Mouse (Mus musculus) limb, embryonic 14.5 days (tissue): Measurements from ENCODE around the gene Gm21887. TPM values are rescaled to one million over a fixed set of nuclear protein-coding genes. Genes with fewer than 3 reads are reported as not detected.
"Not testable (repeated sequence)": the region's sequence is repeated elsewhere in the genome, so short reads cannot be mapped to it uniquely, and the experiment has no call there.

Experiments used
- ATAC-seq: fragments of 200-750 bp; cut with Nextera tagmentation; 2 replicates; pipeline ENCODE4 v1.8.0; 2017; ENCODE audit warnings: low read depth, moderate number of reproducible peaks, moderate TSS enrichment; ENCODE audit not compliant: low FRiP score
- DNase-seq: peaks from one replicate; pipeline ENCODE4 v3.0.0-alpha.2; 2015; ENCODE audit warnings: low spot score
- H3K27ac ChIP-seq: fragments of 300-500 bp; sonication (generic); replicated peaks from 2 replicates; pipeline ENCODE4 v1.5.1; 2014; ENCODE audit warnings: low read depth, mild to moderate bottlenecking, low read length, moderate library complexity, mixed read lengths
- H3K27me3 ChIP-seq: fragments of 300-500 bp; sonication (generic); 2 replicates; pipeline ENCODE4 v1.6.1; 2014; ENCODE audit warnings: low read length, mixed read lengths; ENCODE audit not compliant: control insufficient read depth, insufficient read depth
- H3K36me3 ChIP-seq: fragments of 300-500 bp; sonication (generic); 2 replicates; pipeline ENCODE4 v1.6.1; 2014; ENCODE audit warnings: mild to moderate bottlenecking, low read length, moderate library complexity, mixed read lengths; ENCODE audit not compliant: control insufficient read depth, insufficient read depth
- H3K4me1 ChIP-seq: fragments of 300-500 bp; sonication (generic); 2 replicates; pipeline ENCODE4 v1.6.1; 2014; ENCODE audit warnings: antibody characterized with exemption, low read length, mixed read lengths; ENCODE audit not compliant: control insufficient read depth, insufficient read depth
- H3K4me2 ChIP-seq: fragments of 300-500 bp; sonication (generic); replicated peaks from 2 replicates; pipeline ENCODE4 v1.6.1; 2014; ENCODE audit warnings: low read depth, mild to moderate bottlenecking, low read length, moderate library complexity; ENCODE audit not compliant: severe bottlenecking
- H3K4me3 ChIP-seq: fragments of 300-500 bp; sonication (generic); replicated peaks from 2 replicates; pipeline ENCODE4 v1.5.1; 2014; ENCODE audit warnings: low read length
- H3K9ac ChIP-seq: fragments of 300-500 bp; sonication (generic); 2 replicates; pipeline ENCODE4 v1.6.1; 2014; ENCODE audit warnings: mild to moderate bottlenecking, low read depth, low read length, moderate library complexity; ENCODE audit not compliant: severe bottlenecking
- H3K9me3 ChIP-seq: fragments of 300-500 bp; sonication (generic); 2 replicates; pipeline ENCODE4 v1.6.1; 2016; ENCODE audit warnings: low read length; ENCODE audit not compliant: control insufficient read depth
- POLR2A ChIP-seq: fragments of 200-500 bp; IDR thresholded peaks from 2 replicates; pipeline ENCODE4 v1.8.0; 2012; ENCODE audit warnings: inconsistent platforms, mild to moderate bottlenecking, moderate library complexity, borderline replicate concordance; ENCODE audit not compliant: insufficient read depth, insufficient read length; ENCODE audit errors: extremely low read depth
- WGBS: fragments of 180-500 bp; shearing (Covaris S2); extraction: QIAGEN DNeasy Blood & Tissue Kit; methylation state at CpG from one replicate; pipeline ENCODE4 v1.1.7; 2014; 5-methylcytosine and 5-hydroxymethylcytosine counted together
- polyA plus RNA-seq, 2 experiments: library from polyadenylated mRNA; depleted of rRNA in 1 of 2; stranded (reverse) in 1 of 2; unstranded in 1 of 2; fragments of >200 nt; fragmentation: Nextera tagmentation in 1 of 2; extraction: Ambion mirVana in 1 of 2; gene quantifications; 2 replicates each; pipeline versions ENCODE4 v1.2.1 to v1.2.3; 2012 to 2014

Gm21887 gene
- 580 and 2,943 TPM in 2 replicates for polyA plus RNA-seq (2012; rRNA removed)
- polyA plus RNA-seq (2014; fragmentation: Nextera tagmentation; extraction: Ambion mirVana) = 187 and 412 TPM in 2 replicates

GRCm38 (mm10) chrX:170009016-170009750 lies at the start of gene Gm21887:
TSS of gene Gm21887 (plus strand) at chrX:170009659.
- Histone ChIP-seq H3K27ac (peak within 1 kb of the TSS; percentile 85), H3K9ac (peak within 1 kb of the TSS; percentile 79), H3K36me3 (peaks cover 19% of the 10 kb centered on the region), H3K4me2 (peak within 1 kb of the TSS; percentile 27), H3K9me3 (peaks cover 51% of the 10 kb centered on the region), H3K4me3 (peak within 1 kb of the TSS; percentile 49)
- H3K27me3 ChIP-seq, H3K4me1 ChIP-seq: not testable (repeated sequence)
- ATAC-seq = peak; percentile 87
- TF ChIP-seq POLR2A = 0 out of 2 replicates have a peak, but pooled peaks have one; percentile 38
- DNase-seq = peak; percentile 94
- WGBS = 65% methylated on average over 115 of the region's 118 CpGs

GRCm38 (mm10) chrX:169969337-169969736 lies 40.1 kb upstream of the Gm21887 start:
- H3K27me3 ChIP-seq = no peaks in the 10 kb centered on the region
- H3K27ac ChIP-seq = no peak overlapping the region
- no peak overlapping the region for H3K4me3 ChIP-seq
- WGBS = 81% methylated on average over 1 of the region's 1 CpGs
- ATAC-seq (no peak), DNase-seq (no peak)
- no peak for TF ChIP-seq POLR2A
- no peak overlapping the region for H3K9ac ChIP-seq
- H3K4me2 ChIP-seq = no peak overlapping the region
- no peaks in the 10 kb centered on the region; the same call in 1 of the 2 replicates for H3K9me3 ChIP-seq
- no peaks in the 10 kb centered on the region for H3K4me1 ChIP-seq
- no peaks in the 10 kb centered on the region for H3K36me3 ChIP-seq

- not testable (repeated sequence) for H3K27ac ChIP-seq, DNase-seq, H3K9ac ChIP-seq, H3K9me3 ChIP-seq, H3K27me3 ChIP-seq, H3K36me3 ChIP-seq, H3K4me2 ChIP-seq, H3K4me3 ChIP-seq, ATAC-seq, H3K4me1 ChIP-seq
- WGBS = 83% methylated on average over 3 of the region's 3 CpGs
Measured at GRCm38 (mm10) chrX:169969765-169970164, 39.7 kb upstream of the Gm21887 start.

- not testable (repeated sequence) for DNase-seq, H3K9ac ChIP-seq, H3K36me3 ChIP-seq, H3K4me3 ChIP-seq, ATAC-seq, H3K27me3 ChIP-seq, H3K4me1 ChIP-seq, H3K27ac ChIP-seq, H3K9me3 ChIP-seq, H3K4me2 ChIP-seq
- 84% methylated on average over 7 of the region's 7 CpGs for WGBS
Measured at GRCm38 (mm10) chrX:169970546-169970945, 38.9 kb upstream of the Gm21887 start.

- H3K4me1 ChIP-seq = peaks cover 11% of the 10 kb centered on the region; the same call in 1 of the 2 replicates
- not testable (repeated sequence) for ATAC-seq, H3K27ac ChIP-seq, H3K4me2 ChIP-seq, DNase-seq, H3K9me3 ChIP-seq, H3K27me3 ChIP-seq, H3K9ac ChIP-seq, H3K4me3 ChIP-seq
- WGBS = 85% methylated on average over 6 of the region's 6 CpGs
- H3K36me3 ChIP-seq = peaks cover 10% of the 10 kb centered on the region; the same call in 1 of the 2 replicates
Measured at GRCm38 (mm10) chrX:169971562-169971961, 37.9 kb upstream of the Gm21887 start.

- not testable (repeated sequence) for H3K9me3 ChIP-seq, H3K4me2 ChIP-seq, DNase-seq, H3K9ac ChIP-seq, H3K4me3 ChIP-seq, H3K27ac ChIP-seq, H3K27me3 ChIP-seq, ATAC-seq
- Histone ChIP-seq H3K4me1 (peaks cover 11% of the 10 kb centered on the region; the same call in 1 of the 2 replicates), H3K36me3 (peaks cover 10% of the 10 kb centered on the region; the same call in 1 of the 2 replicates)
- WGBS = 76% methylated on average over 2 of the region's 2 CpGs
Measured at GRCm38 (mm10) chrX:169972131-169972530, 37.3 kb upstream of the Gm21887 start.

- peaks cover 10% of the 10 kb centered on the region; the same call in 1 of the 2 replicates for H3K36me3 ChIP-seq
- WGBS = 72% methylated on average over 6 of the region's 6 CpGs
- not testable (repeated sequence) for DNase-seq
Measured at GRCm38 (mm10) chrX:169972791-169973494, 36.5 kb upstream of the Gm21887 start.

GRCm38 (mm10) chrX:169973806-169974205 lies 35.7 kb upstream of the Gm21887 start:
- not testable (repeated sequence) for H3K27ac ChIP-seq
- 68% methylated on average over 3 of the region's 3 CpGs for WGBS

More at GRCm38 (mm10) chrX:169972791-169973494, 36.5 kb upstream of the Gm21887 start:
- H3K27me3 ChIP-seq, H3K4me2 ChIP-seq, H3K9me3 ChIP-seq, H3K4me3 ChIP-seq, H3K9ac ChIP-seq, H3K27ac ChIP-seq, ATAC-seq: not testable (repeated sequence)
- H3K4me1 ChIP-seq = peaks cover 11% of the 10 kb centered on the region; the same call in 1 of the 2 replicates

More at GRCm38 (mm10) chrX:169973806-169974205, 35.7 kb upstream of the Gm21887 start:
- Histone ChIP-seq H3K4me1 (peaks cover 11% of the 10 kb centered on the region; the same call in 1 of the 2 replicates), H3K36me3 (peaks cover 16% of the 10 kb centered on the region; the same call in 1 of the 2 replicates)
- not testable (repeated sequence) for H3K9me3 ChIP-seq, H3K27me3 ChIP-seq, ATAC-seq, H3K4me2 ChIP-seq, H3K4me3 ChIP-seq, H3K9ac ChIP-seq, DNase-seq
